Mouse (Mus musculus) megakaryocyte-erythroid progenitor cell, adult 5-6 weeks (primary cell): ENCODE results near the gene Esd. TPM values are rescaled to one million over a fixed set of nuclear protein-coding genes. Genes with fewer than 3 reads are reported as not detected.

Experiments used
- ATAC-seq: replicated peaks from 2 replicates; pipeline ENCODE4 v1.8.0; 2016; ENCODE audit warnings: mild to moderate bottlenecking, inconsistent platforms; ENCODE audit not compliant: severe bottlenecking, poor library complexity, low FRiP score, low TSS enrichment
- total RNA-seq, 2 experiments: library from RNA; stranded (forward) in 1 of 2; stranded (reverse) in 1 of 2; fragments of 200-1000, 215-1000 nt in 1 of 2; fragments of >200 nt in 1 of 2; fragmentation: Nextera tagmentation in 1 of 2; gene quantifications; 2 replicates each; pipeline ENCODE4 v1.2.3; 2014 to 2017

The Esd gene
- total RNA-seq (2014; fragmentation: Nextera tagmentation) (143 and 153 TPM in 2 replicates), total RNA-seq (2017) (255 and 340 TPM in 2 replicates)

DNA sequence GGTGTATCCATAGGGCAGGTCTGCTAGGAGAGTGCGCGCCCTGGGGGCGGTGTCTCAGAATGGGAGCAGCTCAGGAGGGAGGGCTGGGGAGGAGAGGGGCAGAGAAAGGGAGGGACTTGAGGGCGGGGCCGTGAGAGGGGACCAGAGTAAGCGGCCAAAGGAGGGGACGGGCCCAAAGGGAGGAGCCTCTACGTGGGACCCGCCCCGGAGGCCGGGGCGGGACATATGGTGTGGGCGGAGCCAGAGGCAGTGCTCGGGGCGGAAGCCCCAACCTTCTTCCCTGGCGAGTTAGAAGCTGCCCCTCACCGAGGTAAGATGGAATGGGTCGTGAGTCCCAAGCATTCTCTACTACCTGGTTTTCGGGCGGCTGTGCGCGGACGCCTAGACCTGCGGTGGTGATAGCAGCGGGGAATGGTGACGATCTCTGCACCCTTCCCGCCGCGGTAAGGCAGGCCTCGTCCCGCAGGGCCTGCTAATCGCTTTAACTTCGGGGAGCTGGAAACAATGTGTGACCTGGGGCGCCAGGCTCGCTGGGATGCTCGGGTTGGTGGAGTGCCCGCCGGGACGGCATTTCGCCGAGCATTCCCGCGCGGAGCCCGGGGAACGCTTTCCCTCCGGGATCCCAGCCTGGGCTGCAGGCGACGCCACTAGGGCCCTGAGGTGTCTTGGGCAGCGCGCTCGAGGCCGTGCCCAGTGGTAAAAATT is at the start of gene Esd:
Gene Esd, plus strand, starts transcription at position 219 of the 705 bp plus-strand sequence.
- peak; percentile 98 for ATAC-seq

GRCm38 (mm10) chr14:74684298-74684978 is 47.7 kb upstream of the Esd start:
- ATAC-seq = peak; percentile 82

- no peak for ATAC-seq
Measured at GRCm38 (mm10) chr14:74691963-74692362, 40.1 kb upstream of the Esd start.

- ATAC-seq = no peak
Measured at GRCm38 (mm10) chr14:74696766-74697165, 35.3 kb upstream of the Esd start.

- no peak for ATAC-seq
Measured at GRCm38 (mm10) chr14:74697432-74697831, 34.7 kb upstream of the Esd start.

- ATAC-seq = no peak
Measured at GRCm38 (mm10) chr14:74699241-74699640, 32.9 kb upstream of the Esd start.

- no peak for ATAC-seq
Measured at GRCm38 (mm10) chr14:74703930-74704329, 28.2 kb upstream of the Esd start.

DNA sequence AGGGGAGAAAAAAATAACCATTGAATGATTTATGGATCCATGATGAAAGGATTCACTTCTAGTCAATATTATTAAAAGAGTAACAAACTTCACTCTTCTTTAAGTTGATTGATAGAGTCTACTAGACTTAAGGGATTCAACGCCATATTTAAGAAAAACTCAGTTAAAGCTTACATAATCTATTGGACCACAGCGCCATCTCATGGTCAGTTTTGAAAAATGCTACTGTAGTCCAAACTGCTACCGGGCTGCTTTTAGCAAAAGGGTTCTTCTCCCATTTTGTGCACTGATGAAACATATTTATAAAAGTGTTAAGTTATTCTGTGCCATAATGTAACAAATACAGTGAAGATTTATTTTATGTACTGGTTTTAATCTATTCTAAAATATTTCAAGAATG is 23.0 kb upstream of the Esd start:
- ATAC-seq = peak; percentile 75

DNA sequence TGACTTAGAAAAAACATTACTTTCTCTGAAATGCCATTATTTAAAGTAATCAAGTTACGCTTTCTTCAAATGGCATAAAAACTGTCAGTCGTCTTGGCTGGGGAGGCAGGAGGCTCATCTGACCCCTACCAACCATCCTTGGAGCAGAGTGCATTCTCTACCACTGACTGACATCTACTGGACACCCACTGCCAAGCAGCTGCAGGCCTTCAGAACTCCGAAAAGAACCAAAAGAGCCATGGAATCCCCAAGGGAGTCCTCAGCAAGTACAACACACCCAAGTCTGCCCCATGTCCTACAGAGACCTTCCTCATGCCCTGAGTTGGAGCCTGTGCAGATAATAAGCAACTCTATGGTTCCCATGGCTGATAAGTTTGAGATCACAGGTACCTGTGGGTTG is 8.6 kb upstream of the Esd start:
- no peak for ATAC-seq

DNA sequence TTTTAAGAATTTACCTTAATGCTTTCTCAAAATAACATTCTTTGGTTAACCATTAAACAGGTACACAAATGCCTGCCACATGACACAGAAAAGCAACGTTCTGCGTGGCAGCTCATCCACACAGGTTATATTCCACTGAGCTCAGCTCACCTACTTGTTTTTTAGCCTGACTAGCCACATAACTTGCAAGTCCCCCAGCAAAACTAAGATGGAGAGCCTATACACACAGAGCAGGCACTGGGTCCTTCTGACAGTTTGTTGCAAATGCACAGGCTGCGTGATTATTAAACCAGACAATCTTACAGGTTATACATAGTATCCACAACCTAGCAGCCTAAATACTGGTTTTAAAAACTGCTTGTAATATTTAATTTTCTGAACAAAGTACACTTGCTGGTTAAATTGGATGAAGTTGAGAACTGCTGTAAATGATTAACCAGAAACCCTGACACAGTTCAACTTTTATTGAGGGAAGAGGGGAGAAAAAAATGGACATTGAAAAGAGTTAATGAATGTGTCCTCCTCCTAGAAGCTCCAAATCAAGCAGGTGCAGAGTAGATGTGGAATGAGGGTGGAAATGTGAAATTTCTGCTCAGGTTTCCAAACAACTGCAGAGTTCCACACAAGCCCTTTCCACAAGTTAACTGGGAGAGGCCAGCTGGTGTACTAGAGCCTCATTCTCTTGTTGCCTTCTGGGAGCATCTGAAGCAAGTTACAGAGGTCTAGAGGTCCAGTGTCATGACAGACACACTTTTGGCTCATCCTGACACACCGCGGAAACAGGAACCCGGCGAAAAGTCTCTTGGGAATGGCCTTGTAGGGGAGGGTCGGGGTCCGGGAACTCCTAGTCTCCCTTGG is 647 bp upstream of the Esd start:
- ATAC-seq = no peak

DNA sequence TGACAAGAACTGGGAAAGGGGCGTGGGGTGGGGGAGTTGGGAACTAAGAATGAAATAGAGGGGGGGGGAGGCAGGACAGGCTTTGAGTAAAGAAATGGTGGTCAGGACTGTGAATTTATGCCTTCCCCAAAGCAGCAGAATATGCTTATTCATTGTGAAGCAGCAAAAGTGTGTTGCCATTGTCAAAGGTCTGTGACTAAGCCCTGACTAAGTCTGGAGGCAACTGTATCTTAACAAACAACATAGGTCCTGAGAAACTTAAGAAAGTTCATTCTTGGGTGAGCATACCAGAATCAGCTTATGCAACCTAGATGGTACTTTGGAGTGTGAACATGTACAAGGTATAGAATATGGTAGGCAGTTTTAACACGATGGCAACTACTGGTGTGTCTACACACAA is 1.3 kb downstream of the Esd start:
- no peak for ATAC-seq

GRCm38 (mm10) chr14:74735471-74735870 is 3.4 kb downstream of the Esd start:
- no peak for ATAC-seq

DNA sequence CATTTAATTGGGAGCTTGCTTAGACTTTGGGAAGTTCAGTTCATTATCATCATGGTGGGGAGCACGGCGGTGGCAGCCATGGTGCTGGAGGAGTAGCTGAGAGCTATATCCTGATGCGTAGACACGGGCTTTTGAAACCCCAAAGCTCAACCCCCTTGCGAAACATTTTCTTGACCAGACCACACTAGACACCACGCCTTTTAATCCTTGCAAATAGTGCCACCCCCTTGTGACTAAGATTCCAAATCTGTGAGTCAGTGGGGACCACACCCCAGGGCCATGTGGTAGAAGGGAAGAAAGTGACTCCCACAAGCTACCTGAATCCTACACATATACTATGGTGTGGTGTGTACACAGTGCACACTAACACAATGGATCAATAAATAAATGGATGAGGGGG is 4.8 kb downstream of the Esd start:
- ATAC-seq = no peak

DNA sequence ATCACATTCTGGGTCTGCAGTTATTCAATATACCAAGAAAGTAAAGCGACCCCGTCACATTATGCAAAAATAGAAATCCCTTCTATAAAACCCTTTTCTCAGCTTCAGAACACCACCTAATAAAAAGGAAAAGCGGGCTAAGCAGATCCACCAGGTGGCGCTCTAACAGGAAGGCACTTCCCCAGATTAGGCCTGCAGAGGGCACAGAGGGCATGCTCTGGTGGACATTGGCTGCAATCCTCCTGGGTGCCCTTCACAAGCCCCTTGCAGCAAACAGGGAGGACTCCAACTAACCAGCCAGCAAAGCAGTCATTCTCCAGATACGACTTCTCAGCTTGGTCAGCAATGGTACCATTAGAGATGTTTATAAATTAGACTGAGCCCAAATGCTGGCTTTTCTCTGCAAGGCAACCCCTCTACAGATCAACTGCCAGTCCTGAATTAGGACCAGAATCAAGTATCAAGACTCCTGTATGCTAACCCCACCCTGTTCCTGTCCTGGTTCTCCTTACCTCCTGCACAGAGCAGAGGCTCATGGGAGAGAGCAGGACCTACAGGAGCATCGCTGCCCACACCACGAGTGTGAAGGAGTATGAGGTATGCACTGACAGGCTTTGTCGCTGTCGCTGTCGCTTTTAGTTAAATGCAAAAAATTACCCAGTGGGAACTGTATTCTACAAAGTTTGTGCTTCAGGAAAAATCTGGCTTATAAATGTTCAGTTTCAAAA is 32.3 kb downstream of the Esd start:
- peak; percentile 97 for ATAC-seq

GRCm38 (mm10) chr14:74767892-74768291 is 35.8 kb downstream of the Esd start:
- ATAC-seq = no peak

- no peak for ATAC-seq
Measured at GRCm38 (mm10) chr14:74774046-74774619, 42.0 kb downstream of the Esd start.

GRCm38 (mm10) chr14:74784243-74784934 is 52.3 kb downstream of the Esd start:
- ATAC-seq = no peak

DNA sequence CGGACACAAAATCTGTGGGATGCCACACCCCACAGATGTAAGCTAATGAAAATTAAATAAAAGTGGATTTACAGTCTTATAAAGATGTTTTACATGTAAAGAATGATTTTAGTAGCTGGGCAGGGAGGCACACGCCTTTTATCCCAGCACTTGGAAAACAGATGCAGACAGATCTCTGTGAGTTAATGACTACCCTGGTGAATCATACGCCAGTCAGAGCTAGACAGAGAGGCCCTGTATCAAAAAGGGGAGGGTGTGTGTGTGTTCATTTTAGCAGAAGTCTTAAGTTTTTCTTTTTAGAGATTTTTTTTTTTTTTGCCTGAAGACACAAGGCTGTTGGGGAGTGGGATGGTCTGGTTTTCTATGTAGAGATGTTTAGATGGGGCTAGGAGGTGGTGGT is 55.6 kb downstream of the Esd start:
- ATAC-seq = no peak

DNA sequence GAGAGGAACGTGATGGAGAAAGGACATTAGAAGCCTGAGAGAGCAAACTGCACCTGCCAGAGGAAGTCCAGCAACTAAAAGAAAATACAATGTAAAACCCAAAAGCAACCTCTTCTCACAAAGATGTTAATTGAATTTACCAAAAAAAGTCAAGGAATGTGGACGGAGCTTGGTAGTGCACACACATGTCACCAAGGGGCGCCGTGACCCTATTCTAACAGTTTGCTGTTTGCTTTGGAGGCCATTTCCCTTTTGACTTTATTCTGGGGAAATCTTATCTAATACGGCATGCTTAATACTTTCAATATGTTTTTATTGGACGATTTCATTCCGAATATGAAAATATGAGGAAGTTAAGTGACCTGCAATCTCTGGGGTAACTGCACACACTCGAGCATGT is 56.7 kb downstream of the Esd start:
- ATAC-seq = no peak
